Mouse (Mus musculus): ENCODE data around the gene Cs.

The Cs gene

GRCm38 (mm10) chr10:128335582-128335981, 2.0 kb upstream of the Cs start:
- DNase-seq (ENCODE audit: low spot score): peak; percentile 79

- no peak for DNase-seq (ENCODE audit: low spot score)
Measured at GRCm38 (mm10) chr10:128336195-128336594, 1.3 kb upstream of the Cs start.

GRCm38 (mm10) chr10:128336597-128336996, 937 bp upstream of the Cs start:
- no peak for DNase-seq (ENCODE audit: low spot score)

- no peak for DNase-seq (ENCODE audit: low spot score)
Measured at GRCm38 (mm10) chr10:128338415-128338814, 881 bp downstream of the Cs start.

- no peak for DNase-seq (ENCODE audit: low spot score)
Measured at GRCm38 (mm10) chr10:128338948-128339347, 1.4 kb downstream of the Cs start.

GRCm38 (mm10) chr10:128340257-128340656, 2.7 kb downstream of the Cs start:
- peak; percentile 9 for DNase-seq (ENCODE audit: low spot score)

GRCm38 (mm10) chr10:128343436-128343835, 5.9 kb downstream of the Cs start:
- no peak for DNase-seq (ENCODE audit: low spot score)

DNA sequence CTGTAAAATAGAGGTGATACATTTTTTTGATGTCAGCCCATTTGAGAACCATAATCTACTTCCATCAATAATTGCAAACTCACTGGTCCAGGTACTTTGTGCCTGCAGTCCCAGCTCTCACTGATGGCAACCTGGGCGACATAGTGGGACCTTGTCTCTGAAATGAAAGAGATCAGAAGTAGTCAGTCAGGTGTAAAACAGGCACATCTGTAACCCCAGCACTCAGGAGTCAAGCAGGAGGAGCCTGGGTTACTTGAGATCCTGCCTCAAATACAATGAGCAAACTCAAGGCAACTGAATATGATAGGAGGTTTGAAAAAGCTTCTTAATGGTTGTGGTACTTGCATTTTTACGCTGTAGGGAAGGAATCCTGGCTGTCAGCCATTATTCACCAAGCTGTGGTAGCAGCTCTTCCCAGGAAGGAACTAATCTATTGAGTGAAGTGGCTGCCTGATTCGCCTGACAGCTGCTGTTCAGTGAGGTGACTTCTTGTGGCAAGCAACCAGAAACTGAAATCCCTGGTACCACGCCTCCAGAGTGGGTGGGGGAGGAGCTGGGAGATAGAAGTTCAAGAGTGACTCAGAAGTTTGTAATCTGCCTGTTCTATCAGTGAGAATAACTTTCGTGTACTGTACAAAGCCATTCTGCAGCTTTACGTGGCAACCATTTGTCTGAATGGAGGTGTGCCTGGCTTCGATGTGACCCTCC, 7.2 kb downstream of the Cs start:
- DNase-seq (ENCODE audit: low spot score): peak; percentile 81

DNA sequence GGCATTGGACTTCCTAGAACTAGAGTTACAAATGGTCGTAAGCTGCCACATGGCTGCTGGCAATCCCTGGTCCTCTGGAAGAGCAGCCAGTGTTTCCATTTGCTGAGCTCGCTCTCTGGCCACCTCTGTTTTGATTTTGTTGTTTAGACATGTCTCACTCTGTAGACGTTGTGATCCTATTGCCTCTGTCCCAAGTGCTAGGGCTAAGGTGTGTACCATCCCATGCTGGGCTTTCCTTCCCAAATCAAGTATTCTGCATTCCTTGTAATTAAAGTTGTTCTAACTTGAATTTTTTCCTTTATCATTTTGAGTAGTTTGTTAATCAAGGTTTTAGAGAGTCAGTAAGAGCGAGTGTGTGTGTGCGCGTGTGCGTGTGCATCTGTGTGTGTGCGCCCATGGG, 10.0 kb downstream of the Cs start:
- no peak for DNase-seq (ENCODE audit: low spot score)

- DNase-seq (ENCODE audit: low spot score): peak; percentile 55
Measured at GRCm38 (mm10) chr10:128358796-128359195, 21.3 kb downstream of the Cs start.

DNA sequence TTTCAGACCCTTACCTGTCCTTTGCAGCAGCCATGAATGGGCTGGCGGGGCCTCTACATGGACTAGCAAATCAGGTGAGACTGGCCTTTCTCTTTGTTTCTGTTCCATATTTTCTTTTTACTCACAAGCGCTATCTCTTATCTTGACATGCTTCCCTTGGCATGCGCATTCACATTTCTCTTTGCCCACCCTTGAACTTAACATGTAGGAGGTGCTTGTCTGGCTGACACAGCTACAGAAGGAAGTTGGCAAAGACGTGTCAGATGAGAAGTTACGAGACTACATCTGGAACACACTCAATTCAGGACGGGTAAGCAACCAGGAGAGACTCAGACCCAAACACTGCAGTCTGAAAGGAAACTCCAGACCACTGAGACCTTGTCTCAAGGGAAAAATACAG, 21.7 kb downstream of the Cs start:
- no peak for DNase-seq (ENCODE audit: low spot score)

GRCm38 (mm10) chr10:128361836-128362235, 24.3 kb downstream of the Cs start:
- DNase-seq (ENCODE audit: low spot score): no peak

GRCm38 (mm10) chr10:128362568-128362967, 25.0 kb downstream of the Cs start:
- DNase-seq (ENCODE audit: low spot score): no peak

- no peak for DNase-seq (ENCODE audit: low spot score)
Measured at GRCm38 (mm10) chr10:128367899-128368401, 30.4 kb downstream of the Cs start.

DNA sequence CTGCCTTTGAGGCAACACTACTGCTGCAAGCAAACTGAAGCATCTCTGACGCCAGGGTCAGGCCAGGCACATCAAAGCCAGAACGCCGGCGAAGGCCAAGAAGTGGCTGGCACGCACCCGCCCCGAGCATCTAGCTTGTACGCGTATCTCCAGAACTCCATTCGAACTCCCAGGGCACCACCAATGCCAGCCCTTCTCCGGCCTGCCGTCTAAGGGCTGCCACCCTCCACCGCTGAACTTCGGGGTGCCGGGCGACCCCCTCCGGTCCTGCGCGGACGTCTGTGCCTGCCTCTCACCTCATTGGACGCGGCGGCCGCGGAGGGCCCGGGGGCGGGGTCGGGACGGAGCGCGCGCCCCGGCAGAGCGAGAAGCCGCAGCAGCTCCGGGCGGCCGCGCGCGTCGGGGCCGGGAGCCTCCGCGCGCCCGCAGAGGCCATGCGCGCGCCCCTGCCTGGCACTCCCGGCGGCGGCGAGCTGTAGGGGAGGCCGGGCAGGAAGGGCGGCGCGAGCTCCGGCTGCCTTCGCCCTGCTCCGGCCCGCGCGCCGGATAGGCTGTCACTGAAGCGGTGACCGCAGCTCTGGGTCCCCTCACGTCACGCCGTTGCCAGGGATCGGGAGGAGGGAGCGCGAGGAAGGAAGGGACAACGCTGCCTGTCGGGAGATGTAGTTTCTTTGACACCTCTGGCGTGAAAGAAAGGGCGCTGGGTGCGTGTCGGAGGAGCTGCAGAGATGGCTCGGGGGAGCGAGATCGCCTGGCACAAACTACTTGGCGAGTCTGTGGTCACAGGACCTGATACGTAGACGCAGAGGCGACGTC, 31.1 kb downstream of the Cs start, which contains the start of gene Coq10a:
TSS of gene Coq10a (minus strand) at position 596 of the 816 bp plus-strand sequence.
- DNase-seq (ENCODE audit: low spot score): peak; percentile 95

DNA sequence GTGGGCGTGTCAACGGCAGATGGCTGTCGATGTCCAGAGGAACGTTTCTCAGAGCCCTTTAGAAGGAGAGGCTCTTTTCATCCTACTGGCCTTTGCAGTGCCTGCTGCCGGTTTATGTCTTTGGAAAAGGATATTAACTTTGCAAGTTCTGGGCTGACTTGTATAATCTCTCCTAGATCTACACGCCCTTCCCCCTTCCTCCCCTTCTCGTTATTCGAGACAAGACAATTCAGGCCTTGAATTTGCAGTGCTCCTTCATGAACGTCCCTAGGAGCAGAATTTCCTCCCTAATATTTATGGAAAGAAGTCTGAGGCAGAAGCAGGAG, 31.6 kb downstream of the Cs start:
- DNase-seq (ENCODE audit: low spot score): no peak

DNA sequence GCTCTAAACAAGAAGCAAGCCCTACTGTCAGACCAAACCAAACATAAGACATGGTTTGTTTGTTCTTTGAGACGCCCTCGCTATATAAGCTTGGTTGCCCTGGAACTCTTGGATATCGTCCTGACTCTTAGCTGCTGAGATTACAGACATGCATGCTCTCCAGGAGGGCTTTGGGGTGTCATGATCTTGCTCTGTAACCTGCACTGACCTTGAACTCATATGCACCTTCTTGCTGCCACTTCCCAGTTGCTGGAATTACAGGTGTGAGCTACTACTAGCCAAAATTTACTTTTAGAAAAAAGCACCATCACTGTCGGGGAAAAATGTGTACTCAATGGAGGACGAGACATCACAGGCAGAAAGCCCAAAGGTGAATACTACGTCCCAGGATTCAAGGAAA, 32.1 kb downstream of the Cs start:
- DNase-seq (ENCODE audit: low spot score): no peak

GRCm38 (mm10) chr10:128370021-128370420, 32.5 kb downstream of the Cs start:
- no peak for DNase-seq (ENCODE audit: low spot score)

GRCm38 (mm10) chr10:128370601-128371000, 33.1 kb downstream of the Cs start:
- DNase-seq (ENCODE audit: low spot score): no peak

GRCm38 (mm10) chr10:128372142-128372541, 34.6 kb downstream of the Cs start:
- DNase-seq (ENCODE audit: low spot score): no peak

GRCm38 (mm10) chr10:128372989-128373748, 35.6 kb downstream of the Cs start:
- no peak for DNase-seq (ENCODE audit: low spot score)

GRCm38 (mm10) chr10:128374393-128374792, 36.9 kb downstream of the Cs start:
- DNase-seq (ENCODE audit: low spot score): peak; percentile 37

DNA sequence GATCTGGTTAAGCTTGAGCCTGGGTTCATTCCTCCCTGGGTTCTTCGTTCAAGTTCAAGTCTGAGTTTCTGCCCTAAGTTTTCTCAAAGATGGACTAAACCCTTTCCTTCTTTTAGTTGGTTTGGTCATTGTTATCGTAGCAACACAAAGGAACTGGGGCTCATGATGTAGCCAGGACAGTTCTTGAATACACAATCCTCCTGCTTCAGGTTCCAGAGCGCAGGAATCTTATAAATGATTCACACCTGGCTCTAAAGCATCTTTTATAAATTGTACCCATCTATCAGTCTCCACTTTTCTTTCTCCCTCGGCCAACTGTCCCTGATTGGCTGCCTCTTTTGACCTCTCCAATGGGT, 38.5 kb downstream of the Cs start:
- DNase-seq (ENCODE audit: low spot score): no peak

Data from T-cell, adult 2 months (primary cell).